Mouse (Mus musculus) ovary, postnatal 14 days (tissue): ENCODE measurements around the gene Dlx3.

Experiments used
- DNase-seq: peaks from one replicate; pipeline ENCODE4 v3.0.0; 2022; ENCODE audit warnings: low spot score

Gene Dlx3

GRCm38 (mm10) chr11:95157356-95157755 is 37.4 kb downstream of the Dlx3 start:
- no peak for DNase-seq

GRCm38 (mm10) chr11:95157872-95158271 is 38.0 kb downstream of the Dlx3 start:
- DNase-seq: no peak

DNA sequence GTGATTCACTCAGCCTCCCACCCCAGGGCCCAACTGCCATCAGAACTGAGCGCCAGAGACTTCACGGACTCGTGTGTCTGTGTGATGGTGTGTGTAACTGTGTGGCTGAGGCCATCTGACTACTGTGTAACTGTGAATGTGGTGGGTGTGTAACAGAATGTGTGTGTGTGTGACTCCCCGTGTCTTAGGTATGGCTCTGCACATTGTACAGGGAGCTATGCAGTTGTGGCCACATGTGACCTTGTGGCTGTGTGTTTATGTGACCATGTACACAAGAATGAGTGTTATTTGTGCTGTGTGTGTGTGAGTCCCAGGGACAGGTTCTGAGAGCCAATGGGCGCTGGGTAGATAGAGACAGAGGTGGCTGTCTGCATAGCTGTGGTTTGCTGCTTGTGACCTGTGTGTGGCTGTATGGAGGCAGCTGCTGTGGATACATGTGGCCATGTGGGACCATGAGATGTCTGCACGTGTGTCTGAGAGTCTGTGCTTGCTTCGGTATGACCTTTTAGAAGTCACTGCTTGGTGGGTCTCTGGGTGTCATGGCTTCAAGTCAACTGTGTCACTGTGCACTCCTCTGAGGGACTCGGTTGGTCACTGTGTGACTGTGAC is 39.9 kb downstream of the Dlx3 start:
- no peak for DNase-seq

DNA sequence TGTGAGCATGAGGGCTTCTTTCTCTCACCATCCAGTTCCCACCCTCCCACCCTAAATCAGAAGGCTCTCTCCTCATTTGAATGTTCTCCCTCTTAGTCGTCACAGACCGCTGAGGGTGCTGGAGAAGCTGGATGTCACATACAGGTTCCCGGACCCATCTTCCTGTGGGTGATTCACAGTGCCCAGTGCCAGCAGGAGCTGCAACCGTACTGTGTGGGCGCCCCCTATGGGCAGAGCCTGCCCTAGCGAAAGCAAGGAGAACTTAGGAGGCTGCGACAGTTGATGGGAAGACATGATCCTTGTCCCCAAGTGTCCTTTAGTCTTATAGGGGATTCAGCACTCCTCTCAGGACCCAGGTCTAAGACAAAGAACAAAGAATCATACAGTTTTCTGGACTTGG is 40.8 kb downstream of the Dlx3 start:
- DNase-seq: no peak

- DNase-seq: no peak
Measured at GRCm38 (mm10) chr11:95161708-95162107, 41.8 kb downstream of the Dlx3 start.

- no peak for DNase-seq
Measured at GRCm38 (mm10) chr11:95165857-95166256, 45.9 kb downstream of the Dlx3 start.
